Mouse (Mus musculus) heart, embryonic 16.5 days (tissue): ENCODE results near the gene Tpst1. TPM values are rescaled to one million over a fixed set of nuclear protein-coding genes. Genes with fewer than 3 reads are reported as not detected.

Source experiments
- ATAC-seq: fragments of 200-750 bp; cut with Nextera tagmentation; replicated peaks from 2 replicates; pipeline ENCODE4 v1.8.0; 2017; ENCODE audit warnings: moderate number of reproducible peaks; ENCODE audit not compliant: insufficient read depth, low FRiP score; ENCODE audit errors: extremely low read depth
- H3K27ac ChIP-seq: fragments of 300-500 bp; sonication (generic); 2 replicates; pipeline ENCODE4 v1.5.1; 2014; ENCODE audit warnings: mild to moderate bottlenecking, low read length, control low read depth, moderate library complexity
- H3K27me3 ChIP-seq: fragments of 300-500 bp; sonication (generic); 2 replicates; pipeline ENCODE4 v1.6.1; 2014; ENCODE audit warnings: low read length, mixed read lengths; ENCODE audit not compliant: control insufficient read depth, insufficient read depth
- H3K36me3 ChIP-seq: fragments of 300-500 bp; sonication (generic); 2 replicates; pipeline ENCODE4 v1.6.1; 2014; ENCODE audit not compliant: control insufficient read depth, insufficient read depth
- H3K4me1 ChIP-seq: fragments of 300-500 bp; sonication (generic); 2 replicates; pipeline ENCODE4 v1.6.1; 2014; ENCODE audit warnings: low read length, mixed read lengths; ENCODE audit not compliant: control insufficient read depth, insufficient read depth
- H3K4me2 ChIP-seq: fragments of 300-500 bp; sonication (generic); 2 replicates; pipeline ENCODE4 v1.6.1; 2014; ENCODE audit warnings: low read depth, mild to moderate bottlenecking, control low read depth, low read length
- H3K4me3 ChIP-seq: fragments of 300-500 bp; sonication (generic); 2 replicates; pipeline ENCODE4 v1.5.1; 2014; ENCODE audit warnings: mild to moderate bottlenecking, control low read depth, low read length
- H3K9ac ChIP-seq: fragments of 300-500 bp; sonication (generic); 2 replicates; pipeline ENCODE4 v1.6.1; 2014; ENCODE audit warnings: low read length, control low read depth
- H3K9me3 ChIP-seq: fragments of 300-500 bp; sonication (generic); replicated peaks from 2 replicates; pipeline ENCODE4 v1.6.1; 2016; ENCODE audit warnings: low read length; ENCODE audit not compliant: control insufficient read depth
- WGBS: fragments of 180-500 bp; shearing (Covaris S2); extraction: QIAGEN DNeasy Blood & Tissue Kit; methylation state at CpG from one replicate; pipeline ENCODE4 v1.1.7; 2014; 5-methylcytosine and 5-hydroxymethylcytosine counted together
- polyA plus RNA-seq: library from polyadenylated mRNA; unstranded; fragments of >200 nt; fragmentation: Nextera tagmentation; extraction: Ambion mirVana; gene quantifications from 2 replicates; pipeline ENCODE4 v1.2.1, GENCODE M21; 2015

The Tpst1 gene
- polyA plus RNA-seq, 1 experiment from 2014 or later: 26.5 TPM

GRCm38 (mm10) chr5:130048786-130049520 is 24.2 kb upstream of the Tpst1 start:
- H3K4me1 ChIP-seq: peaks cover 7% of the 10 kb centered on the region; the same call in 1 of the 2 replicates
- no peak overlapping the region for H3K4me2 ChIP-seq
- ATAC-seq: no peak
- peaks cover 18% of the 10 kb centered on the region for H3K36me3 ChIP-seq
- 73% methylated on average over 15 of the region's 15 CpGs for WGBS
- no peaks in the 10 kb centered on the region; the same call in 1 of the 2 replicates for H3K9me3 ChIP-seq
- no peak overlapping the region for H3K9ac ChIP-seq
- H3K27ac ChIP-seq: no peak overlapping the region
- H3K27me3 ChIP-seq: peaks cover 43% of the 10 kb centered on the region
- H3K4me3 ChIP-seq: no peak overlapping the region

GRCm38 (mm10) chr5:130050416-130050815 is 22.7 kb upstream of the Tpst1 start:
- Histone ChIP-seq H3K9ac (no peak overlapping the region), H3K4me1 (peaks cover 7% of the 10 kb centered on the region; the same call in 1 of the 2 replicates), H3K36me3 (peaks cover 19% of the 10 kb centered on the region), H3K27me3 (peaks cover 34% of the 10 kb centered on the region), H3K4me3 (no peak overlapping the region), H3K27ac (no peak overlapping the region), H3K9me3 (no peaks in the 10 kb centered on the region; the same call in 1 of the 2 replicates), H3K4me2 (no peak overlapping the region)
- no peak for ATAC-seq
- 57% methylated on average over 6 of the region's 6 CpGs for WGBS

- ATAC-seq: no peak
- H3K9ac ChIP-seq: no peak overlapping the region
- peaks cover 20% of the 10 kb centered on the region for H3K36me3 ChIP-seq
- H3K9me3 ChIP-seq: no peaks in the 10 kb centered on the region; the same call in 1 of the 2 replicates
- peaks cover 28% of the 10 kb centered on the region for H3K27me3 ChIP-seq
- peaks cover 7% of the 10 kb centered on the region; the same call in 1 of the 2 replicates for H3K4me1 ChIP-seq
- no peak overlapping the region for H3K4me3 ChIP-seq
- 85% methylated on average over 15 of the region's 15 CpGs for WGBS
- no peak overlapping the region for H3K4me2 ChIP-seq
- no peak overlapping the region for H3K27ac ChIP-seq
Measured at GRCm38 (mm10) chr5:130051073-130051860, 21.9 kb upstream of the Tpst1 start.

- H3K9me3 ChIP-seq: no peaks in the 10 kb centered on the region
- H3K4me1 ChIP-seq: no peaks in the 10 kb centered on the region
- H3K36me3 ChIP-seq: peaks cover 12% of the 10 kb centered on the region
- H3K9ac ChIP-seq: no peak overlapping the region
- ATAC-seq: no peak
- no peak overlapping the region for H3K4me2 ChIP-seq
- peaks cover 28% of the 10 kb centered on the region for H3K27me3 ChIP-seq
- H3K4me3 ChIP-seq: no peak overlapping the region
- no peak overlapping the region for H3K27ac ChIP-seq
- 78% methylated on average over 5 of the region's 5 CpGs for WGBS
Measured at GRCm38 (mm10) chr5:130052510-130052909, 20.6 kb upstream of the Tpst1 start.

GRCm38 (mm10) chr5:130052955-130053354 is 20.2 kb upstream of the Tpst1 start:
- Histone ChIP-seq H3K4me1 (no peaks in the 10 kb centered on the region), H3K4me3 (no peak overlapping the region), H3K36me3 (peaks cover 10% of the 10 kb centered on the region; the same call in 1 of the 2 replicates), H3K27me3 (peaks cover 28% of the 10 kb centered on the region), H3K9ac (no peak overlapping the region), H3K27ac (no peak overlapping the region), H3K9me3 (no peaks in the 10 kb centered on the region), H3K4me2 (no peak overlapping the region)
- no peak for ATAC-seq
- 91% methylated on average over 6 of the region's 6 CpGs for WGBS

- no peak overlapping the region for H3K27ac ChIP-seq
- H3K36me3 ChIP-seq: peaks cover 14% of the 10 kb centered on the region
- H3K4me2 ChIP-seq: no peak overlapping the region
- ATAC-seq: no peak
- no peak overlapping the region for H3K4me3 ChIP-seq
- no peaks in the 10 kb centered on the region for H3K9me3 ChIP-seq
- peaks cover 16% of the 10 kb centered on the region for H3K27me3 ChIP-seq
- no peak overlapping the region for H3K9ac ChIP-seq
- 90% methylated on average over 4 of the region's 4 CpGs for WGBS
- H3K4me1 ChIP-seq: peaks cover 11% of the 10 kb centered on the region
Measured at GRCm38 (mm10) chr5:130055688-130056087, 17.4 kb upstream of the Tpst1 start.

GRCm38 (mm10) chr5:130056303-130056702 is 16.8 kb upstream of the Tpst1 start:
- Histone ChIP-seq H3K9ac (no peak overlapping the region), H3K9me3 (no peaks in the 10 kb centered on the region), H3K4me1 (peaks cover 11% of the 10 kb centered on the region), H3K27me3 (peaks cover 11% of the 10 kb centered on the region), H3K36me3 (peaks cover 17% of the 10 kb centered on the region), H3K4me2 (no peak overlapping the region), H3K27ac (no peak overlapping the region), H3K4me3 (no peak overlapping the region)
- ATAC-seq: no peak
- WGBS: 87% methylated on average over 2 of the region's 2 CpGs

GRCm38 (mm10) chr5:130059413-130060328 is 13.5 kb upstream of the Tpst1 start:
- no peaks in the 10 kb centered on the region for H3K27me3 ChIP-seq
- H3K4me3 ChIP-seq: no peak overlapping the region
- peak; percentile 81 for ATAC-seq
- peaks cover 11% of the 10 kb centered on the region for H3K4me1 ChIP-seq
- H3K27ac ChIP-seq: peak overlapping the region; percentile 65
- no peak overlapping the region for H3K9ac ChIP-seq
- no peaks in the 10 kb centered on the region for H3K9me3 ChIP-seq
- WGBS: 51% methylated on average over 12 of the region's 12 CpGs
- H3K4me2 ChIP-seq: no peak overlapping the region
- peaks cover 12% of the 10 kb centered on the region for H3K36me3 ChIP-seq
